Mouse (Mus musculus): ENCODE measurements around the gene Pnma5. TPM values are rescaled to one million over a fixed set of nuclear protein-coding genes. Genes with fewer than 3 reads are reported as not detected.

Gene Pnma5
- total and polyA plus RNA-seq, 3 experiments = 0.08 to 0.11 TPM; not detected in 1

DNA sequence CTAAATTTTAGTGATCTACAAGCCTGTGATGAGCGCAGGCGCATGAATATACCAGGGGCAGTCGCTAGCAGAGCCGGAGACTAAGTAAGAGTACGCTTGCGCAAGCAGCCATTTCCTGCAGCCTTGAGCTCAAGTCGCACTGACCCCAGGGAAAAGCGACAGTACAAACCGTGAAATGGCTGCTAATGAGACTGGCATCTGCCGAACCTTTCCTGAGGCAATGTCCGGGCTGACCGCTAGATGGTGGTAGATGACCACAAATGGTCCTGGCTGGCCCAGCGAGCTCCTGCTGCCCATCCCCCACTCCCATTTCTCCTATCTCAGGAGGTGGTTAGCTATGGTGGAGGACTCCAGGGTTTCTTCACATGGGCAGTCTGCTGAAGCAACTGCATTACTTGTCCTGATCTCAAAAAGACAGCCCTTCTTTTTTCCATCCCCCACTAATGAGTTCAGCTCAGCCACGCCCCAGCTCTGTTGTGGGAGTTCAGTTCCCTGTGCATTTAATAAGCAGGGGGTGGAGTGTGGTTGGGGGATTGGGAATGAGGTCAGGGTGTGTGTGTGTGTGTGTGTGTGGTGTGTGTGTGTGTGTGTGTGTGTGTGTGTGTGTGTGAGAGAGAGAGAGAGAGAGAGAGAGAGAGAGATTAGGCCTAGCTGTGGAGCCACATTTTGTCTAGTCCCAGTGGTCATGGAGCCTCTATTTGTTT is 17.1 kb upstream of the Pnma5 start (continued):
- TF ChIP-seq CTCF (IDR thresholded peaks at IDR 0.05 in 2 of 3, conservative IDR thresholded peaks at IDR 0.05 in 1 of 3; ENCODE audit: control insufficient read depth in 1 of 3, insufficient read depth in 1 of 3, low read depth in 2 of 3, low read length in 3 of 3, poor library complexity in 1 of 3, severe bottlenecking in 1 of 3) (peak; percentile 53 to 88 (median 85)), E2F4 (IDR thresholded peaks at IDR 0.05; ENCODE audit: borderline replicate concordance, low read depth, low read length) (no peak), POLR2AphosphoS5 (IDR thresholded peaks at IDR 0.05; ENCODE audit: borderline replicate concordance, low read depth, low read length) (no peak)

DNA sequence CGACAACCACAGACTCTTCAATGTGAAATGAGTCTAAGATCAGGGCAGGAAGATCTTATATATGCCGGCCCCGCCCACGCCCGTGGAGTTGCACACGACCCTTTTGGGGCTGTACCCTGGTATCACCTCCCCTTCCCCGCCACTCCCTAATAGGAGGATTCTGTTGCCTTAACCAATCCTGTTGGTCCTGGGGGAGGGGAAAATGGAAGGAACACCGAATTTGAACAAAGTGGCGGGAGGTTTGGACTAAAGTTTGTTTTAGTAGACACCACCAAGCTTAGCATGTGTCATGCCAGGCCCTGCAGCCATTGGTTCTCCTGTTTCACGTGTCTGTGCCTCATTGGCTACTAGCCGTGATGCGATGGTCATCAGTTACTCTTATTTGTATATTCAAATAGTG is 2.8 kb upstream of the Pnma5 start:
- TF ChIP-seq KAT2A (conservative IDR thresholded peaks at IDR 0.05; ENCODE audit: low read depth, low read length) (no peak), E2F4 (IDR thresholded peaks at IDR 0.05; ENCODE audit: borderline replicate concordance, low read depth, low read length) (no peak), ETS1 (IDR thresholded peaks at IDR 0.05; ENCODE audit: low read depth, low read length) (no peak), SIN3A (IDR thresholded peaks at IDR 0.05; ENCODE audit: low read length) (no peak), ZC3H11A (IDR thresholded peaks at IDR 0.05; ENCODE audit: low read depth, low read length) (no peak)
- H3K27ac ChIP-seq (ENCODE audit: control insufficient read depth, low read depth, low read length) = no peak overlapping the region

DNA sequence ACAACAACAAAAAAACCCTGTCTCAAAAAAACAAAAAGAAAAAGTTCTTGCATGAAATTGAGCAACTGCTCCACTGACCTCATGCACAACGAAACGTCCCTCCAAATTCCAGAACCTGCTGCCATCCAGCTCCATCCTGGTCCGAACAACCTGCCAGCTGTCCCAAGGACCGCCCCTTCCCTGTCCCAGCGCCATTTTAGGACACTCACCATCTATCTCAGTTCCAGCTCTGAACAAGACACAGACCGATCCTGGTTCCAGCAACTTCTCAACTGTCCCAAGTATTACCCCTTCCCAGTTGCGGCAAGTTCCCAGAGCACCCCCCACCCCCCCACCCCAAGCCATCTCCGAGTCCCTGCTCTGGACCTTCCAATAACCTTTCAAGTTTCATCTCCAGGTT is 1.9 kb upstream of the Pnma5 start:
- no peak for DNase-seq (ENCODE audit: low read depth, low spot score)
- H3K27ac ChIP-seq (ENCODE audit: control insufficient read depth, low read depth, low read length) = no peak overlapping the region
- no peak overlapping the region for H3K9ac ChIP-seq (ENCODE audit: control insufficient read depth, low read depth, low read length, poor library complexity, severe bottlenecking)
- no peaks in the 10 kb centered on the region for H3K79me2 ChIP-seq (ENCODE audit: control insufficient read depth, insufficient read depth, low read length, poor library complexity)
- no peaks in the 10 kb centered on the region for H3K27me3 ChIP-seq (ENCODE audit: control insufficient read depth in 1 of 2, insufficient read depth in 2 of 2, low read length in 2 of 2)
- H3K9me3 ChIP-seq (replicated peaks; ENCODE audit: insufficient read depth, low read length) = no peaks in the 10 kb centered on the region
- TF ChIP-seq SMC3 (IDR thresholded peaks at IDR 0.05; ENCODE audit: low read depth, low read length) (no peak), RCOR1 (IDR thresholded peaks at IDR 0.05; ENCODE audit: low read depth, low read length) (no peak), MAX (IDR thresholded peaks at IDR 0.05; ENCODE audit: low read length) (no peak), MAZ (IDR thresholded peaks at IDR 0.05; ENCODE audit: low read depth, low read length) (no peak), MEF2A (IDR thresholded peaks at IDR 0.05; ENCODE audit: extremely low read depth, insufficient replicate concordance, low read depth, low read length, poor library complexity, severe bottlenecking) (no peak), CHD2 (IDR thresholded peaks at IDR 0.05; ENCODE audit: low read length) (no peak), MXI1 (IDR thresholded peaks at IDR 0.05; ENCODE audit: low read depth, low read length) (no peak), MAFK (IDR thresholded peaks at IDR 0.05; ENCODE audit: borderline replicate concordance, low read depth, low read length) (no peak), ETS1 (IDR thresholded peaks at IDR 0.05; ENCODE audit: low read depth, low read length) (no peak), NRF1 (IDR thresholded peaks at IDR 0.05; ENCODE audit: insufficient read depth, low read depth, low read length, poor library complexity, severe bottlenecking) (no peak), SIN3A (IDR thresholded peaks at IDR 0.05; ENCODE audit: low read length) (no peak), E2F4 (IDR thresholded peaks at IDR 0.05; ENCODE audit: borderline replicate concordance, low read depth, low read length) (no peak), ZKSCAN1 (IDR thresholded peaks at IDR 0.05; ENCODE audit: low read depth, low read length) (no peak), CTCF (IDR thresholded peaks at IDR 0.05 in 2 of 3, conservative IDR thresholded peaks at IDR 0.05 in 1 of 3; ENCODE audit: control insufficient read depth in 1 of 3, insufficient read depth in 1 of 3, low read depth in 2 of 3, low read length in 3 of 3, poor library complexity in 1 of 3, severe bottlenecking in 1 of 3) (no peak), NELFE (IDR thresholded peaks at IDR 0.05; ENCODE audit: low read depth, low read length) (no peak), KAT2A (conservative IDR thresholded peaks at IDR 0.05; ENCODE audit: low read depth, low read length) (no peak), RAD21 (IDR thresholded peaks at IDR 0.05; ENCODE audit: low read depth, low read length) (no peak), BHLHE40 (IDR thresholded peaks at IDR 0.05; ENCODE audit: borderline replicate concordance, low read depth, low read length) (no peak)
- H3K4me1 ChIP-seq (ENCODE audit: control insufficient read depth in 1 of 2, insufficient read depth in 2 of 2, low read length in 2 of 2) = no peaks in the 10 kb centered on the region
- H3K4me3 ChIP-seq (ENCODE audit: control insufficient read depth in 1 of 2, insufficient read depth in 1 of 2, low read depth in 2 of 2, low read length in 2 of 2) = no peak overlapping the region
- H3K36me3 ChIP-seq (ENCODE audit: control insufficient read depth in 1 of 2, insufficient read depth in 2 of 2, low read length in 2 of 2) = no peaks in the 10 kb centered on the region

More for the DNA sequence above, 2.8 kb upstream of the Pnma5 start:
- no peaks in the 10 kb centered on the region for H3K9me3 ChIP-seq (replicated peaks; ENCODE audit: insufficient read depth, low read length)
- H3K4me3 ChIP-seq (ENCODE audit: control insufficient read depth in 1 of 2, insufficient read depth in 1 of 2, low read depth in 2 of 2, low read length in 2 of 2) = no peak overlapping the region
- H3K36me3 ChIP-seq (ENCODE audit: control insufficient read depth in 1 of 2, insufficient read depth in 2 of 2, low read length in 2 of 2) = no peaks in the 10 kb centered on the region
- no peaks in the 10 kb centered on the region for H3K4me1 ChIP-seq (ENCODE audit: control insufficient read depth in 1 of 2, insufficient read depth in 2 of 2, low read length in 2 of 2)
- H3K27me3 ChIP-seq (ENCODE audit: control insufficient read depth in 1 of 2, insufficient read depth in 2 of 2, low read length in 2 of 2) = no peaks in the 10 kb centered on the region
- H3K9ac ChIP-seq (ENCODE audit: control insufficient read depth, low read depth, low read length, poor library complexity, severe bottlenecking) = no peak overlapping the region
- no peak for DNase-seq (ENCODE audit: low read depth, low spot score)
- H3K79me2 ChIP-seq (ENCODE audit: control insufficient read depth, insufficient read depth, low read length, poor library complexity) = no peaks in the 10 kb centered on the region

All from MEL (cell line).